Mouse (Mus musculus): ENCODE measurements around the gene Vgf. TPM values are rescaled to one million over a fixed set of nuclear protein-coding genes. Genes with fewer than 3 reads are reported as not detected.

Gene Vgf
- polyA plus RNA-seq, 1 experiment from 2014 or later, result 2.7 TPM

GRCm38 (mm10) chr5:137072079-137072960 lies 46.1 kb downstream of the Vgf start, which contains the start of gene Serpine1:
TSS of gene Serpine1 (minus strand) at chr5:137072268.
- H3K27me3 ChIP-seq (replicated peaks; ENCODE audit: control insufficient read depth, insufficient read depth, low read length), result no peaks in the 10 kb centered on the region
- no peak within 1 kb of the TSS; the same call in 1 of the 2 replicates for H3K27ac ChIP-seq (ENCODE audit: low read depth, low read length)
- H3K9ac ChIP-seq (ENCODE audit: low read length), result peak within 1 kb of the TSS; percentile 46; the same call in 1 of the 2 replicates
- H3K4me1 ChIP-seq (ENCODE audit: control insufficient read depth, insufficient read depth, low read length), result no peaks in the 10 kb centered on the region
- no peaks in the 10 kb centered on the region for H3K9me3 ChIP-seq (replicated peaks; ENCODE audit: control insufficient read depth, low read length)
- no peaks in the 10 kb centered on the region for H3K36me3 ChIP-seq (ENCODE audit: control insufficient read depth, insufficient read depth, low read length)
- peak; percentile 75; the same call in 1 of the 2 replicates for ATAC-seq
- peak within 1 kb of the TSS; percentile 45 for H3K4me2 ChIP-seq (ENCODE audit: low read length)
- peak; percentile 74 for DNase-seq (ENCODE audit: low spot score)
- peak within 1 kb of the TSS; percentile 11; the same call in 1 of the 2 replicates for H3K4me3 ChIP-seq (ENCODE audit: low read depth, low read length)
- WGBS, result 14% methylated on average over 23 of the region's 23 CpGs

GRCm38 (mm10) chr5:137073141-137073540 lies 46.9 kb downstream of the Vgf start:
- Histone ChIP-seq H3K36me3 (ENCODE audit: control insufficient read depth, insufficient read depth, low read length) (no peaks in the 10 kb centered on the region), H3K27ac (ENCODE audit: low read depth, low read length) (no peak overlapping the region), H3K27me3 (replicated peaks; ENCODE audit: control insufficient read depth, insufficient read depth, low read length) (no peaks in the 10 kb centered on the region), H3K4me1 (ENCODE audit: control insufficient read depth, insufficient read depth, low read length) (no peaks in the 10 kb centered on the region), H3K9ac (ENCODE audit: low read length) (no peak overlapping the region), H3K4me3 (ENCODE audit: low read depth, low read length) (no peak overlapping the region), H3K9me3 (replicated peaks; ENCODE audit: control insufficient read depth, low read length) (no peaks in the 10 kb centered on the region), H3K4me2 (ENCODE audit: low read length) (no peak overlapping the region)
- WGBS, result 90% methylated on average over 8 of the region's 8 CpGs
- ATAC-seq, result no peak
- DNase-seq (ENCODE audit: low spot score), result no peak

- Histone ChIP-seq H3K27me3 (replicated peaks; ENCODE audit: control insufficient read depth, insufficient read depth, low read length) (no peaks in the 10 kb centered on the region), H3K9me3 (replicated peaks; ENCODE audit: control insufficient read depth, low read length) (no peaks in the 10 kb centered on the region), H3K9ac (ENCODE audit: low read length) (no peak overlapping the region), H3K4me1 (ENCODE audit: control insufficient read depth, insufficient read depth, low read length) (no peaks in the 10 kb centered on the region), H3K27ac (ENCODE audit: low read depth, low read length) (no peak overlapping the region), H3K4me3 (ENCODE audit: low read depth, low read length) (no peak overlapping the region), H3K4me2 (ENCODE audit: low read length) (no peak overlapping the region), H3K36me3 (ENCODE audit: control insufficient read depth, insufficient read depth, low read length) (no peaks in the 10 kb centered on the region)
- DNase-seq (ENCODE audit: low spot score) (no peak), ATAC-seq (no peak)
- WGBS, result 39% methylated on average over 6 of the region's 6 CpGs
Measured at GRCm38 (mm10) chr5:137074191-137074651, 48.0 kb downstream of the Vgf start.

- H3K27ac ChIP-seq (ENCODE audit: low read depth, low read length), result no peak overlapping the region
- H3K4me1 ChIP-seq (ENCODE audit: control insufficient read depth, insufficient read depth, low read length), result no peaks in the 10 kb centered on the region
- no peaks in the 10 kb centered on the region for H3K9me3 ChIP-seq (replicated peaks; ENCODE audit: control insufficient read depth, low read length)
- H3K4me2 ChIP-seq (ENCODE audit: low read length), result no peak overlapping the region
- H3K27me3 ChIP-seq (replicated peaks; ENCODE audit: control insufficient read depth, insufficient read depth, low read length), result no peaks in the 10 kb centered on the region
- no peak for DNase-seq (ENCODE audit: low spot score)
- no peak overlapping the region for H3K4me3 ChIP-seq (ENCODE audit: low read depth, low read length)
- no peak overlapping the region for H3K9ac ChIP-seq (ENCODE audit: low read length)
- no peaks in the 10 kb centered on the region for H3K36me3 ChIP-seq (ENCODE audit: control insufficient read depth, insufficient read depth, low read length)
- WGBS, result 79% methylated on average over 6 of the region's 6 CpGs
- no peak for ATAC-seq
Measured at GRCm38 (mm10) chr5:137075726-137076125, 49.5 kb downstream of the Vgf start.

- Histone ChIP-seq H3K36me3 (ENCODE audit: control insufficient read depth, insufficient read depth, low read length) (no peaks in the 10 kb centered on the region), H3K27ac (ENCODE audit: low read depth, low read length) (no peak overlapping the region), H3K9ac (ENCODE audit: low read length) (no peak overlapping the region), H3K4me3 (ENCODE audit: low read depth, low read length) (no peak overlapping the region), H3K4me2 (ENCODE audit: low read length) (no peak overlapping the region), H3K4me1 (ENCODE audit: control insufficient read depth, insufficient read depth, low read length) (no peaks in the 10 kb centered on the region), H3K27me3 (replicated peaks; ENCODE audit: control insufficient read depth, insufficient read depth, low read length) (no peaks in the 10 kb centered on the region), H3K9me3 (replicated peaks; ENCODE audit: control insufficient read depth, low read length) (no peaks in the 10 kb centered on the region)
- 55% methylated on average over 12 of the region's 12 CpGs for WGBS
- ATAC-seq, result no peak
- DNase-seq (ENCODE audit: low spot score), result no peak
Measured at GRCm38 (mm10) chr5:137076191-137076930, 50.2 kb downstream of the Vgf start.

GRCm38 (mm10) chr5:137077187-137077586 lies 51.0 kb downstream of the Vgf start:
- Histone ChIP-seq H3K4me1 (ENCODE audit: control insufficient read depth, insufficient read depth, low read length) (no peaks in the 10 kb centered on the region), H3K4me2 (ENCODE audit: low read length) (no peak overlapping the region), H3K9ac (ENCODE audit: low read length) (no peak overlapping the region), H3K9me3 (replicated peaks; ENCODE audit: control insufficient read depth, low read length) (no peaks in the 10 kb centered on the region), H3K27me3 (replicated peaks; ENCODE audit: control insufficient read depth, insufficient read depth, low read length) (no peaks in the 10 kb centered on the region), H3K4me3 (ENCODE audit: low read depth, low read length) (no peak overlapping the region), H3K36me3 (ENCODE audit: control insufficient read depth, insufficient read depth, low read length) (no peaks in the 10 kb centered on the region), H3K27ac (ENCODE audit: low read depth, low read length) (no peak overlapping the region)
- 92% methylated on average over 7 of the region's 7 CpGs for WGBS
- ATAC-seq (no peak), DNase-seq (ENCODE audit: low spot score) (no peak)

GRCm38 (mm10) chr5:137078041-137078440 lies 51.8 kb downstream of the Vgf start:
- Histone ChIP-seq H3K9me3 (replicated peaks; ENCODE audit: control insufficient read depth, low read length) (no peaks in the 10 kb centered on the region), H3K36me3 (ENCODE audit: control insufficient read depth, insufficient read depth, low read length) (no peaks in the 10 kb centered on the region), H3K27me3 (replicated peaks; ENCODE audit: control insufficient read depth, insufficient read depth, low read length) (no peaks in the 10 kb centered on the region), H3K4me3 (ENCODE audit: low read depth, low read length) (no peak overlapping the region), H3K4me1 (ENCODE audit: control insufficient read depth, insufficient read depth, low read length) (no peaks in the 10 kb centered on the region), H3K9ac (ENCODE audit: low read length) (no peak overlapping the region), H3K27ac (ENCODE audit: low read depth, low read length) (no peak overlapping the region), H3K4me2 (ENCODE audit: low read length) (no peak overlapping the region)
- WGBS, result 91% methylated on average over 14 of the region's 14 CpGs
- no peak for DNase-seq (ENCODE audit: low spot score)
- ATAC-seq, result no peak

- no peak for ATAC-seq
- no peaks in the 10 kb centered on the region for H3K27me3 ChIP-seq (replicated peaks; ENCODE audit: control insufficient read depth, insufficient read depth, low read length)
- H3K4me3 ChIP-seq (ENCODE audit: low read depth, low read length), result no peak overlapping the region
- no peaks in the 10 kb centered on the region for H3K36me3 ChIP-seq (ENCODE audit: control insufficient read depth, insufficient read depth, low read length)
- H3K9me3 ChIP-seq (replicated peaks; ENCODE audit: control insufficient read depth, low read length), result no peaks in the 10 kb centered on the region
- WGBS, result 80% methylated on average over 6 of the region's 6 CpGs
- no peaks in the 10 kb centered on the region for H3K4me1 ChIP-seq (ENCODE audit: control insufficient read depth, insufficient read depth, low read length)
- no peak overlapping the region for H3K4me2 ChIP-seq (ENCODE audit: low read length)
- DNase-seq (ENCODE audit: low spot score), result no peak
- H3K27ac ChIP-seq (ENCODE audit: low read depth, low read length), result no peak overlapping the region
- no peak overlapping the region for H3K9ac ChIP-seq (ENCODE audit: low read length)
Measured at GRCm38 (mm10) chr5:137078616-137079015, 52.4 kb downstream of the Vgf start.
